Mouse (Mus musculus): ENCODE data around the gene Kcnmb4. TPM values are rescaled to one million over a fixed set of nuclear protein-coding genes. Genes with fewer than 3 reads are reported as not detected.
A peak's percentile ranks its signal among the peaks of the same experiment; 100 is the strongest.

Kcnmb4 gene
- polyA plus RNA-seq, 1 experiment from 2014 or later, result 0.24 TPM

GRCm38 (mm10) chr10:116397573-116397972 lies 76.1 kb downstream of the Kcnmb4 start:
- ATAC-seq (ENCODE audit: low read depth), result no peak
- H3K4me3 ChIP-seq (replicated peaks), result no peak overlapping the region

GRCm38 (mm10) chr10:116396966-116397365 lies 76.7 kb downstream of the Kcnmb4 start:
- no peak overlapping the region for H3K4me2 ChIP-seq
- H3K36me3 ChIP-seq, result no peaks in the 10 kb centered on the region
- H3K4me1 ChIP-seq (replicated peaks), result no peaks in the 10 kb centered on the region
- H3K9ac ChIP-seq, result no peak overlapping the region
- DNase-seq (no peak), ATAC-seq (ENCODE audit: low read depth) (no peak)
- no peaks in the 10 kb centered on the region for H3K9me3 ChIP-seq (replicated peaks)
- H3K27me3 ChIP-seq, result no peaks in the 10 kb centered on the region
- H3K27ac ChIP-seq, result no peak overlapping the region
- no peak overlapping the region for H3K4me3 ChIP-seq (replicated peaks)
- WGBS (ENCODE audit: insufficient replicate concordance), result 71% methylated on average over 13 of the region's 13 CpGs

More at GRCm38 (mm10) chr10:116397573-116397972, 76.1 kb downstream of the Kcnmb4 start:
- Histone ChIP-seq H3K9me3 (replicated peaks) (no peaks in the 10 kb centered on the region), H3K27me3 (no peaks in the 10 kb centered on the region), H3K4me2 (peak overlapping the region; percentile 10; the same call in 1 of the 2 replicates), H3K27ac (no peak overlapping the region), H3K9ac (no peak overlapping the region), H3K4me1 (replicated peaks) (no peaks in the 10 kb centered on the region), H3K36me3 (no peaks in the 10 kb centered on the region)
- no peak for DNase-seq
- WGBS (ENCODE audit: insufficient replicate concordance), result 22% methylated on average over 14 of the region's 14 CpGs

- Histone ChIP-seq H3K4me1 (replicated peaks) (no peaks in the 10 kb centered on the region), H3K27ac (no peak overlapping the region)
- WGBS (ENCODE audit: insufficient replicate concordance), result 64% methylated on average over 5 of the region's 5 CpGs
Observed at GRCm38 (mm10) chr10:116396279-116396678, 77.4 kb downstream of the Kcnmb4 start.

GRCm38 (mm10) chr10:116394585-116394984 lies 79.1 kb downstream of the Kcnmb4 start:
- Histone ChIP-seq H3K9ac (no peak overlapping the region), H3K4me2 (no peak overlapping the region), H3K9me3 (replicated peaks) (no peaks in the 10 kb centered on the region), H3K27ac (no peak overlapping the region), H3K4me3 (replicated peaks) (no peak overlapping the region), H3K27me3 (no peaks in the 10 kb centered on the region), H3K4me1 (replicated peaks) (no peaks in the 10 kb centered on the region), H3K36me3 (no peaks in the 10 kb centered on the region)
- ATAC-seq (ENCODE audit: low read depth) (peak; percentile 65; the same call in 1 of the 2 replicates), DNase-seq (no peak)
- 5% methylated on average over 3 of the region's 4 CpGs for WGBS (ENCODE audit: insufficient replicate concordance)

More at GRCm38 (mm10) chr10:116396279-116396678, 77.4 kb downstream of the Kcnmb4 start:
- no peak for DNase-seq
- H3K9me3 ChIP-seq (replicated peaks), result no peaks in the 10 kb centered on the region
- H3K4me3 ChIP-seq (replicated peaks), result no peak overlapping the region
- H3K9ac ChIP-seq, result no peak overlapping the region
- no peaks in the 10 kb centered on the region for H3K36me3 ChIP-seq
- H3K4me2 ChIP-seq, result no peak overlapping the region
- ATAC-seq (ENCODE audit: low read depth), result no peak
- no peaks in the 10 kb centered on the region for H3K27me3 ChIP-seq

- Histone ChIP-seq H3K36me3 (no peaks in the 10 kb centered on the region), H3K4me2 (no peak overlapping the region), H3K27me3 (no peaks in the 10 kb centered on the region), H3K27ac (no peak overlapping the region), H3K4me3 (replicated peaks) (no peak overlapping the region), H3K9ac (no peak overlapping the region), H3K9me3 (replicated peaks) (no peaks in the 10 kb centered on the region), H3K4me1 (replicated peaks) (no peaks in the 10 kb centered on the region)
- no peak for ATAC-seq (ENCODE audit: low read depth)
- DNase-seq, result no peak
- WGBS (ENCODE audit: insufficient replicate concordance), result 65% methylated on average over 9 of the region's 9 CpGs
Observed at GRCm38 (mm10) chr10:116393790-116394475, 79.7 kb downstream of the Kcnmb4 start.

GRCm38 (mm10) chr10:116388840-116389239 lies 84.8 kb downstream of the Kcnmb4 start:
- no peak overlapping the region for H3K4me3 ChIP-seq (replicated peaks)
- H3K27ac ChIP-seq, result no peak overlapping the region
- H3K4me2 ChIP-seq, result no peak overlapping the region
- no peaks in the 10 kb centered on the region for H3K27me3 ChIP-seq
- H3K9me3 ChIP-seq (replicated peaks), result no peaks in the 10 kb centered on the region
- no peak overlapping the region for H3K9ac ChIP-seq
- DNase-seq (no peak), ATAC-seq (ENCODE audit: low read depth) (no peak)
- H3K4me1 ChIP-seq (replicated peaks), result no peaks in the 10 kb centered on the region
- 63% methylated on average over 6 of the region's 6 CpGs for WGBS (ENCODE audit: insufficient replicate concordance)
- no peaks in the 10 kb centered on the region for H3K36me3 ChIP-seq

- H3K9me3 ChIP-seq (replicated peaks), result no peaks in the 10 kb centered on the region
- no peak overlapping the region for H3K4me2 ChIP-seq
- no peaks in the 10 kb centered on the region for H3K4me1 ChIP-seq (replicated peaks)
- no peak for DNase-seq
- H3K27ac ChIP-seq, result no peak overlapping the region
- H3K9ac ChIP-seq, result no peak overlapping the region
- H3K27me3 ChIP-seq, result no peaks in the 10 kb centered on the region
- H3K4me3 ChIP-seq (replicated peaks), result no peak overlapping the region
- no peaks in the 10 kb centered on the region for H3K36me3 ChIP-seq
- WGBS (ENCODE audit: insufficient replicate concordance), result 54% methylated on average over 7 of the region's 7 CpGs
- ATAC-seq (ENCODE audit: low read depth), result no peak
Observed at GRCm38 (mm10) chr10:116386391-116386885, 87.2 kb downstream of the Kcnmb4 start.

GRCm38 (mm10) chr10:116384401-116384800 lies 89.3 kb downstream of the Kcnmb4 start:
- WGBS (ENCODE audit: insufficient replicate concordance), result 65% methylated on average over 4 of the region's 4 CpGs
- DNase-seq, result no peak
- Histone ChIP-seq H3K9ac (no peak overlapping the region), H3K27me3 (no peaks in the 10 kb centered on the region), H3K4me2 (no peak overlapping the region), H3K4me1 (replicated peaks) (no peaks in the 10 kb centered on the region), H3K27ac (no peak overlapping the region), H3K9me3 (replicated peaks) (no peaks in the 10 kb centered on the region), H3K36me3 (no peaks in the 10 kb centered on the region), H3K4me3 (replicated peaks) (no peak overlapping the region)
- ATAC-seq (ENCODE audit: low read depth), result no peak

GRCm38 (mm10) chr10:116382826-116383685 lies 90.6 kb downstream of the Kcnmb4 start:
- no peak for ATAC-seq (ENCODE audit: low read depth)
- Histone ChIP-seq H3K4me3 (replicated peaks) (no peak overlapping the region), H3K36me3 (no peaks in the 10 kb centered on the region), H3K4me2 (no peak overlapping the region), H3K9me3 (replicated peaks) (no peaks in the 10 kb centered on the region), H3K27ac (no peak overlapping the region), H3K27me3 (no peaks in the 10 kb centered on the region), H3K9ac (no peak overlapping the region), H3K4me1 (replicated peaks) (no peaks in the 10 kb centered on the region)
- DNase-seq, result no peak
- 79% methylated on average over 13 of the region's 13 CpGs for WGBS (ENCODE audit: insufficient replicate concordance)

- 75% methylated on average over 4 of the region's 4 CpGs for WGBS (ENCODE audit: insufficient replicate concordance)
- Histone ChIP-seq H3K9me3 (replicated peaks) (no peaks in the 10 kb centered on the region), H3K9ac (no peak overlapping the region), H3K4me2 (no peak overlapping the region), H3K36me3 (no peaks in the 10 kb centered on the region), H3K4me1 (replicated peaks) (no peaks in the 10 kb centered on the region), H3K27ac (no peak overlapping the region), H3K27me3 (no peaks in the 10 kb centered on the region), H3K4me3 (replicated peaks) (no peak overlapping the region)
- ATAC-seq (ENCODE audit: low read depth) (no peak), DNase-seq (no peak)
Observed at GRCm38 (mm10) chr10:116376853-116377252, 96.8 kb downstream of the Kcnmb4 start.

GRCm38 (mm10) chr10:116374111-116374510 lies 99.6 kb downstream of the Kcnmb4 start:
- DNase-seq (no peak), ATAC-seq (ENCODE audit: low read depth) (no peak)
- Histone ChIP-seq H3K9ac (no peak overlapping the region), H3K27ac (no peak overlapping the region), H3K9me3 (replicated peaks) (no peaks in the 10 kb centered on the region), H3K36me3 (no peaks in the 10 kb centered on the region), H3K4me1 (replicated peaks) (no peaks in the 10 kb centered on the region), H3K4me3 (replicated peaks) (no peak overlapping the region), H3K4me2 (no peak overlapping the region), H3K27me3 (no peaks in the 10 kb centered on the region)
- 73% methylated on average over 6 of the region's 6 CpGs for WGBS (ENCODE audit: insufficient replicate concordance)

All from liver, embryonic 13.5 days (tissue).